Mouse (Mus musculus): ENCODE results near the gene Mtx1. TPM values are rescaled to one million over a fixed set of nuclear protein-coding genes. Genes with fewer than 3 reads are reported as not detected.

Gene Mtx1
- polyA plus RNA-seq, 1 experiment from 2014 or later: 106 TPM

DNA sequence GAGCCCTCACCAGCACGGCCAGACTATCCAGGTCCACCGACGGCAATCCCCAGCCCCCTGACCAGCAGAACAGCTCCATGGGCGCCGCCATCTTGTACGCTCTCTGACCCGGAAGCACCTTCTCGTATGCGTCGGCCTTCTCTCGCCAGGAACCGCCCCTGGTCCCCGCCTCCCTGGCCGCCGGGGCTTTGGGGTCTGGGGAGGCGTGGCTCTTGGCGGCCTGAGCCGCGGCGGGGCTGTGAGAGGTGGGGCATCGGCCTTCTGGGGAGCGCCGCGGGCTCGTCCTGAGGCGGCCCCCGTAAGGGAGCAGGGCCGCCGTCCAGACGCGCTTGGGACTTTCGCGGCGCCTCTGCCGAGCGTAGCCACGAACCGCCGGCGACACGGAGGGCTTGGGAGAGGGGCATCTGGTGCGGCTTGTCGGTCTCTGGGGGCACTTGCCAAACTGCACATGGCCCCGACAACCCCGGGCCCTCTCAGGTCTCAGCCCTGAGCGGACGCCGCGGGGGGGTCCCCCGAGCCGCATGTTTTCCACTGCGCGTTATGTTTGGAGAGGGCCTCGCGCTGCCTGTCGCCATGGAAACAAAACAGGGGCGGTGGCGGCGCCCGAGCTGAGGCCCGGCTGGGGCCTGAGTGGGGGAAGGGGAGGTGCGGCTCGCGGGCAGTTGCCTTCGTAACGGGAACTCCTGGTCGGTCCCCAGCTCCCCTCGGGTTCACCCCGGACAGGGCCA, 12.9 kb downstream of the Mtx1 start:
- WGBS: under 1% methylated on average over 68 of the region's 69 CpGs
- Histone ChIP-seq H3K4me3 (peak overlapping the region; percentile 92), H3K4me2 (peak overlapping the region; percentile 92), H3K27me3 (no peaks in the 10 kb centered on the region), H3K27ac (peak overlapping the region; percentile 98), H3K36me3 (peaks cover 17% of the 10 kb centered on the region), H3K4me1 (replicated peaks) (peaks cover 40% of the 10 kb centered on the region), H3K9ac (peak overlapping the region; percentile 74), H3K9me3 (replicated peaks) (no peaks in the 10 kb centered on the region)
- ATAC-seq (replicated peaks; ENCODE audit: insufficient number of reproducible peaks, insufficient read depth, low FRiP score, low read depth): peak; percentile 93

DNA sequence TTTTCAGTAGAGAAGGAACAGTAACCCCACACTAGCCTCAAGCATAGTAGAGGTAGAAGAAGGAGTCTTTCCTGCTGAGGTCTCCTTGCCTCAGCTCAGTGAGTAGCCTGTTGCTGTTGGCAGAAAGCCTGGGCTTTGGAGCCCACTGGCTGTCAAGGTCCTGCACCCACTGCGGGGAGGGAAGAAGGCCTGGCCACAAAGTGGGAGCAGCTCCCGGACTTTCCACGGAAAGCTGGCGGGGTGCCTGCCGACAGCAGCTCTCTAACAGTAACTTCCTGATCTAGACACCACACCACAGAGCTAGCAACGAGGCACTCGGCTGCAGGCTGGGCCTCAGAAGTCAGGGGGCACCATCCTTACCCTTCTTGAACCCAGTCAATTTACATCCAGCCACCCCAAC, 16.2 kb downstream of the Mtx1 start:
- ATAC-seq (replicated peaks; ENCODE audit: insufficient number of reproducible peaks, insufficient read depth, low FRiP score, low read depth): no peak
- Histone ChIP-seq H3K9ac (no peak overlapping the region), H3K4me3 (no peak overlapping the region), H3K27me3 (no peaks in the 10 kb centered on the region), H3K4me1 (replicated peaks) (peaks cover 36% of the 10 kb centered on the region), H3K36me3 (peaks cover 48% of the 10 kb centered on the region), H3K27ac (peak overlapping the region; percentile 46), H3K9me3 (replicated peaks) (no peaks in the 10 kb centered on the region), H3K4me2 (no peak overlapping the region)
- 60% methylated on average over 7 of the region's 7 CpGs for WGBS

DNA sequence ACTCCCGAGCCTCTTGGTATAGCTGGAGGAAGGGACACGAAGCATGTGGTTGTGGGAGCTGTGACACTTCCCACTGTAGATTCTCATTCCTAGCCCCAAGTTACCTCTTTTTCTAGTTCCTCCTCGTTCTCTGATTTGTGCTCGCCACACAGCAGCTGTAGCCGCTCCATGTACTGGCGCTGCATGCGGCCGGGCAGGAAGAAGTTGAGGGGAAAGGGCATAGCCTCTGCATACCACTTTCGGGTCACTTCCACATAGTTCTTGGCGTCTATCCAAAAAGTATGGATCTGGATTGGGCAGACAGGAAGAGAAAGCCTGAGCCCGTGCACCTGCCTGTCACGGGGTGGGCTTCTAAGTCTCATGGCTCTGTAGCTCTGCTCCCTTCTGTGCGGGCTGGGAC, 16.7 kb downstream of the Mtx1 start:
- no peaks in the 10 kb centered on the region for H3K27me3 ChIP-seq
- no peak overlapping the region for H3K4me3 ChIP-seq
- 75% methylated on average over 13 of the region's 13 CpGs for WGBS
- H3K27ac ChIP-seq: peak overlapping the region; percentile 46; the same call in 1 of the 2 replicates
- peaks cover 30% of the 10 kb centered on the region for H3K4me1 ChIP-seq (replicated peaks)
- H3K9me3 ChIP-seq (replicated peaks): no peaks in the 10 kb centered on the region
- peaks cover 52% of the 10 kb centered on the region for H3K36me3 ChIP-seq
- H3K9ac ChIP-seq: no peak overlapping the region
- no peak for ATAC-seq (replicated peaks; ENCODE audit: insufficient number of reproducible peaks, insufficient read depth, low FRiP score, low read depth)
- no peak overlapping the region for H3K4me2 ChIP-seq

DNA sequence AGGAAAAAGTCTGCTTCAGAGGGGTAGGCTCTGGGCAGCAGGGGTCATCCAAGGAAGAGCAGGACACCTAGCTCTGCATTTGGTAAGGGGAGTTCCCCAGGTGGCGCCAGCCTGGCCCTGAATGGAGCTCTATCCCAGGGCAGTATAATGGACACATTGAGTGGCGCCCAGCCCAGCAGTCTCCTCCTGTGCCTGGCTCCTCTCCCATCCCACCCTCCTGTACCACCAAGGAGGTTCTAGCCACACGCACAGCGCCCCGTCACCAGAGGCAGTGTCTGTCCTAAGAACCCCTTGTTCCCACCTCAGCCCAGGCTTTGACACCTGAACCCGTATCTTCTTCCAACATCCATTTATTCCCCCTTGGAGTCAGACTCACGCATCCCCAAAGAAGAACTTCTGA, 17.2 kb downstream of the Mtx1 start:
- ATAC-seq (replicated peaks; ENCODE audit: insufficient number of reproducible peaks, insufficient read depth, low FRiP score, low read depth): no peak
- H3K36me3 ChIP-seq: peaks cover 56% of the 10 kb centered on the region
- H3K4me2 ChIP-seq: no peak overlapping the region
- WGBS: 87% methylated on average over 7 of the region's 7 CpGs
- peaks cover 26% of the 10 kb centered on the region for H3K4me1 ChIP-seq (replicated peaks)
- H3K27me3 ChIP-seq: no peaks in the 10 kb centered on the region
- H3K9ac ChIP-seq: no peak overlapping the region
- H3K9me3 ChIP-seq (replicated peaks): no peaks in the 10 kb centered on the region
- H3K4me3 ChIP-seq: no peak overlapping the region
- H3K27ac ChIP-seq: no peak overlapping the region

DNA sequence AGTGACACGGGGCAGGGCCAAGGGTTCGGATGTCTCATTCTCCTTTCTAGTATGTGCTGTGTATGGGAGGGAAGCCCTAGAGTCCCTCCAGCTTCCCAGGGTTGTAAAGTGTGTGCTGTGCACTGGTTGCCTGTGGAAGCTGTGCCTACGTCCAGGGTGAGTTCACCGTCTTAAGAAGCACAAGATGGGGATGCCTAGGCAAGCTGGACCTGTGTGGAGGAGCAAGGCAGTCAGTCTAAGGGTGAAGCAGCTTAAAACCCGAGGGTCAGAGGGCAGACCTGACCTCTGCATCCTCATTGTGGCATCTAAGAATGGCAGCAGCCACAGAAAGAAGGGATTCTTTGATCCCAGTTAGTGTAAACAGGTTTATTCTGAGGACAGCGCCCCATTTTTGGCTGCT, 18.2 kb downstream of the Mtx1 start:
- ATAC-seq (replicated peaks; ENCODE audit: insufficient number of reproducible peaks, insufficient read depth, low FRiP score, low read depth): no peak
- no peak overlapping the region for H3K4me3 ChIP-seq
- no peak overlapping the region for H3K9ac ChIP-seq
- no peaks in the 10 kb centered on the region for H3K9me3 ChIP-seq (replicated peaks)
- no peak overlapping the region for H3K4me2 ChIP-seq
- peaks cover 21% of the 10 kb centered on the region for H3K4me1 ChIP-seq (replicated peaks)
- 88% methylated on average over 6 of the region's 6 CpGs for whole genome bisulfite sequencing
- no peaks in the 10 kb centered on the region for H3K27me3 ChIP-seq
- H3K27ac ChIP-seq: no peak overlapping the region
- H3K36me3 ChIP-seq: peaks cover 59% of the 10 kb centered on the region

DNA sequence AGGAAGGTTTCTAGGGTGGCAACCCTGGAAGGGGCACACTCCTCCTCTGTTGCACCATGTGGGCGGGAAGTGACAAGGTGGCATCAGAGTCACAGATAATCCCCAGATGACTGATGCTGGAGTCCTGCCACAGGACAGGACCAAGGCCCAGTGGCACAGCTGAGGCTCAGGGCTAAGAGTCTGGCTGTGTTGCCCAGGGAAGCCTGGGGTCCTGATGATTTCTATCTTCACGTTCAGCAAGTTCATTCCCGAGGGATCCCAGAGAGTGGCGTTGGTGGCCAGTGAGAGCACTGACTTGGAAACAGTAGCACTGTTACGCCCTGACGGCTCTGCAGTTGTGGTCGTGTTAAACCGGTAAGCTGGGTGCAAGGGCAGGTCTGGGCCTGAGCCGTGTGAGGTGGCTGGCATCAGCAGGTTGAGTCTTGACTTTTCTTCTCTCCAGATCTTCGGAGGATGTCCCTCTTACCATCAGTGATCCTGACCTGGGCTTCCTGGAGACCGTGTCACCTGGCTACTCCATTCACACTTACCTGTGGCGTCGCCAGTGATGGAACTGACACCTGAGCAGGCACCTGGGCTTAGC, 18.7 kb downstream of the Mtx1 start:
- no peaks in the 10 kb centered on the region for H3K27me3 ChIP-seq
- ATAC-seq (replicated peaks; ENCODE audit: insufficient number of reproducible peaks, insufficient read depth, low FRiP score, low read depth): no peak
- H3K9me3 ChIP-seq (replicated peaks): no peaks in the 10 kb centered on the region
- peaks cover 23% of the 10 kb centered on the region for H3K4me1 ChIP-seq (replicated peaks)
- 87% methylated on average over 13 of the region's 13 CpGs for WGBS
- peaks cover 59% of the 10 kb centered on the region for H3K36me3 ChIP-seq
- no peak overlapping the region for H3K9ac ChIP-seq
- no peak overlapping the region for H3K27ac ChIP-seq
- H3K4me2 ChIP-seq: no peak overlapping the region
- no peak overlapping the region for H3K4me3 ChIP-seq

DNA sequence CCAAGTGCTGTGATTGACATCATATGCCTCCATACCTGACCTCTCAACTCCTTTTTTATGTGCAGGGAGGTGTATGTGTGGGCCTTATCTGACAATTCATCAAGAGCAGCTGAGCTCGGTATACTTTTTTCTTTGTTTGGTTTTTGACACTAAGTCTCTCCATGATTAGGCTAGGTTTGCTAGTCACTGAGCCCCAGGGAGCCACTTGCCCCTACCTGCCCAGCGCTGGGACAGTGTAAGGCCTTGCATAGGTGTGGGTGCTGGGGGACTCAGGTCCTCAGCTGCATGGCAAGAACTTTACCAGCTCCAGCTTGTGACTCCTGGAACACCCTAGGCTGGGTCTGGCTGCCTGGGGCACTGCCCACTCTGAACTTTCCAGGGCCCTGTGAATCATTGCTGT, 20.2 kb downstream of the Mtx1 start:
- Histone ChIP-seq H3K36me3 (peaks cover 59% of the 10 kb centered on the region), H3K27me3 (no peaks in the 10 kb centered on the region)

DNA sequence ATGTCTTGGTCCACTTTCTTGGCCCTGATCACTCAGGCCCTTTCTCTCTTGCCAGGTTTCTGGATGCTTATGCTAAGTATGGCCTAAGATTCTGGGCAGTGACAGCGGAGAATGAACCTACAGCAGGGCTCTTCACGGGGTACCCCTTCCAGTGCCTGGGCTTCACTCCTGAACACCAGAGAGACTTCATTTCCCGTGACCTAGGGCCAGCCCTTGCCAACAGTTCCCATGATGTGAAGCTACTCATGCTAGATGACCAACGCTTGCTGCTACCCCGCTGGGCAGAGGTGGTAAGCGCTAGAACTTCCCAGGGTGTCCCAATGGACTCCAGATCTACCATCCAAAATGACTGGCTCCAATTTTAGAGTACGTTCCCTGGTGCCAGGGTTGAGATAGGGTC, 20.8 kb downstream of the Mtx1 start:
- Histone ChIP-seq H3K4me2 (no peak overlapping the region), H3K9me3 (replicated peaks) (no peaks in the 10 kb centered on the region), H3K27ac (no peak overlapping the region), H3K4me1 (replicated peaks) (peaks cover 14% of the 10 kb centered on the region), H3K4me3 (no peak overlapping the region), H3K27me3 (no peaks in the 10 kb centered on the region), H3K9ac (no peak overlapping the region), H3K36me3 (peaks cover 59% of the 10 kb centered on the region)
- WGBS: 89% methylated on average over 7 of the region's 7 CpGs
- no peak for ATAC-seq (replicated peaks; ENCODE audit: insufficient number of reproducible peaks, insufficient read depth, low FRiP score, low read depth)

More for the DNA sequence above, 20.2 kb downstream of the Mtx1 start:
- ATAC-seq (replicated peaks; ENCODE audit: insufficient number of reproducible peaks, insufficient read depth, low FRiP score, low read depth): no peak
- H3K4me1 ChIP-seq (replicated peaks): peaks cover 14% of the 10 kb centered on the region
- no peaks in the 10 kb centered on the region for H3K9me3 ChIP-seq (replicated peaks)
- no peak overlapping the region for H3K4me2 ChIP-seq
- 80% methylated on average over 2 of the region's 2 CpGs for WGBS
- H3K4me3 ChIP-seq: no peak overlapping the region
- no peak overlapping the region for H3K27ac ChIP-seq
- no peak overlapping the region for H3K9ac ChIP-seq

DNA sequence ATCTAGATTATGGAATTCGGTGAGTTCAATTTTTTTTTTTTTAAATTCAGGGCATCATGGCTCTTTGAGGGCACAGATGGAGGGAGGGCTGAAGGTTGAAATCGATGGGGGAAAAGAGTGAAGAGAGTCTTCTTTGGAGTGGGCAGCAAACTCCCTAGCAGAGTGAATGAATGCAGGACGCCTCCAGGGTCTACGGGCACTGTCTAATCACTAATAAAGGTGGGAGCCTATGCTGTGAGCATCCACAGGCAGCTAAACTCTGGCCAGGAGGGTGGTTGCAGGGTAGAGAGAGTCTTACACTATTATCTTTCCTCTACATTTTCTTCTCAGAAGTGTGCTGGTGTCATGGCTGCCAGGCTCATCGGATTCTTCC, 23.8 kb downstream of the Mtx1 start:
- H3K4me3 ChIP-seq: peak overlapping the region; percentile 52
- 32% methylated on average over 5 of the region's 5 CpGs for WGBS
- no peaks in the 10 kb centered on the region for H3K27me3 ChIP-seq
- 0 out of 2 replicates have a peak overlapping the region, but pooled peaks have one; percentile 5 for H3K27ac ChIP-seq
- peaks cover 33% of the 10 kb centered on the region; the same call in 1 of the 2 replicates for H3K36me3 ChIP-seq
- peak overlapping the region; percentile 52 for H3K9ac ChIP-seq
- peak overlapping the region; percentile 70 for H3K4me2 ChIP-seq
- H3K9me3 ChIP-seq (replicated peaks): no peaks in the 10 kb centered on the region
- 0 out of 2 replicates have a peak, but pooled peaks have one; percentile 30 for ATAC-seq (replicated peaks; ENCODE audit: insufficient number of reproducible peaks, insufficient read depth, low FRiP score, low read depth)
- peaks cover 5% of the 10 kb centered on the region for H3K4me1 ChIP-seq (replicated peaks)

DNA sequence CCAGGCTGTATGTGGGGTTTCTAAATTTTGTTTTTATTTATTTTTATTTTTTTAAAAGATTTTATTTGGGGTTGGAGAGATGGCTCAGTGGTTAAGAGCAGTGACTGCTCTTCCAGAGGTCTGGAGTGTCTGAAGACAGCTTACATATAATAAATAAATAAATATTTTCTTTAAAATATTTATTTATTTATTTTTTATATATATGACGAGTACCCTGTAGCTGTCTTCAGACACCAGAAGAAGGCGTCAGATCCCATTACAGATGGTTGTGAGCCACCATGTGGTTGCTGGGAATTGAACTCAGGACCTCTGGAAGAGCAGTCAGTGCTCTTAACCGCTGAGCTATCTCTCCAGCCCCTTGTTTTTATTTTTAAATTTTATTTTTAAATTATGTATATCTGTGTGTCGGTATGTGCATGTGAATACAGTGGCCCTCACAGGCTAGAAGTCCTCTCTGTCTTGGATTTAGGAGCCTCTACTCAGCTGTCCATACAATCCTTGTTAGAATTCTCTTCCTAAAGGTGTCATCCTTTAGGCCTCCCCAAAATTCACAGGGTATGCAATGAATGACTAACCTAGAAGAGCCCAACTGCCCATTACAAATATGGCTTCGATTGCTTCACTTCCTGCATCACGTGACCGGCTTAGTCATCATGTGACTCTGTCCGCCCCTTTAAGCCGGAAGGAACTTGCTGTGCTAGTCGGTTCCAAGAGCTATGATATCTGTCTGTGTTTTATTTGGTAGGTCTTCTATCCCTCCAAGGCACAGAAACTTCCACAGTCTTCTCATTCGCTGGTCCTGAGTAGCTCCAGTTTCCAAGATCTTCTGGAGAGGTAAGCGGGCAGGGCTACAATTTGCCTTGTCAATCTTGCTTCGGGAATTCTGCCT, 24.4 kb downstream of the Mtx1 start, which contains the start of gene Gba:
Gba (plus strand) TSS at position 676 of the 889 bp plus-strand sequence.
- Histone ChIP-seq H3K9ac (peak within 1 kb of the TSS; percentile 52), H3K9me3 (replicated peaks) (no peaks in the 10 kb centered on the region), H3K4me1 (replicated peaks) (peaks cover 5% of the 10 kb centered on the region), H3K27ac (peak within 1 kb of the TSS; percentile 5; the same call in 1 of the 2 replicates), H3K36me3 (peaks cover 27% of the 10 kb centered on the region; the same call in 1 of the 2 replicates), H3K27me3 (no peaks in the 10 kb centered on the region), H3K4me2 (peak within 1 kb of the TSS; percentile 70), H3K4me3 (peak within 1 kb of the TSS; percentile 52)
- ATAC-seq (replicated peaks; ENCODE audit: insufficient number of reproducible peaks, insufficient read depth, low FRiP score, low read depth): peak; percentile 73
- 24% methylated on average over 13 of the region's 13 CpGs for WGBS

DNA sequence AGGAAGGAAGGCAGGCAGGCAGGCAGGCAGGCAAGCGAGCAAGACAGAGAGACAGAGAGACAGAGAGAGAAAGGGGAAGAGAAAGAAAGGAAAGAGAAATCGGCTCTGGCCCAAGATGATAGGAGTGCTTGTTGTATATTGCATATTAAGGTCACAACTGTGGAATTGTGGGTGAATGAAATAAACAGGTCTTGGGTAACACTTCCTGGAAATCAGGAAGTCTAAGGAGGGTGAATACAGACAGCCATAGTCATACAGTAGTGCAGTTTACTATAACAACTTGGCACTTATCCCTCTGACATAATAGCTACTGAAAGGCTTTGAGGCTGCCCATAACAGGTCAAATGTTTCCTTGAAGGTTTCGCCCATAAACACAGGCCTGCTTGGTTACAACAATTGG, 27.0 kb downstream of the Mtx1 start:
- Histone ChIP-seq H3K36me3 (peaks cover 3% of the 10 kb centered on the region; the same call in 1 of the 2 replicates), H3K9me3 (replicated peaks) (no peaks in the 10 kb centered on the region), H3K4me1 (replicated peaks) (peaks cover 14% of the 10 kb centered on the region), H3K27me3 (no peaks in the 10 kb centered on the region), H3K4me3 (no peak overlapping the region), H3K4me2 (no peak overlapping the region), H3K9ac (no peak overlapping the region), H3K27ac (no peak overlapping the region)
- no peak for ATAC-seq (replicated peaks; ENCODE audit: insufficient number of reproducible peaks, insufficient read depth, low FRiP score, low read depth)
- 73% methylated on average over 3 of the region's 3 CpGs for WGBS

Measured in heart, embryonic 15.5 days (tissue).